Mouse (Mus musculus): ENCODE results near the gene P2rx4. TPM values are rescaled to one million over a fixed set of nuclear protein-coding genes. Genes with fewer than 3 reads are reported as not detected.

Gene P2rx4
- polyA plus RNA-seq, 1 experiment from 2014 or later = 21.0 TPM

Small RNA genes lying within 50 kb of the gene (microRNA-seq; reads per million reads assigned to microRNA genes)
- gene Mir8115 = not detected

Other genes with a start within 250 kb of the P2rx4 start
- 39.6 and 43.4 TPM in 2 replicates for gene Atp2a2, start 205.3 kb upstream of the P2rx4 start, polyA plus RNA-seq (2014; fragmentation: Nextera tagmentation; extraction: Ambion mirVana)
- gene Ift81, start 93.0 kb upstream of the P2rx4 start, polyA plus RNA-seq (2014; fragmentation: Nextera tagmentation; extraction: Ambion mirVana) = 28.4 and 39.1 TPM in 2 replicates
- gene P2rx7, start 63.6 kb upstream of the P2rx4 start, polyA plus RNA-seq (2014; fragmentation: Nextera tagmentation; extraction: Ambion mirVana) = 1.8 and 2.1 TPM in 2 replicates
- 24.3 and 27.3 TPM in 2 replicates for gene Camkk2, start 71.9 kb downstream of the P2rx4 start, polyA plus RNA-seq (2014; fragmentation: Nextera tagmentation; extraction: Ambion mirVana)
- 448 and 490 TPM in 2 replicates for gene Anapc5, start 113.8 kb downstream of the P2rx4 start, polyA plus RNA-seq (2014; fragmentation: Nextera tagmentation; extraction: Ambion mirVana)
- gene Rnf34, start 142.5 kb downstream of the P2rx4 start, polyA plus RNA-seq (2014; fragmentation: Nextera tagmentation; extraction: Ambion mirVana) = 31.8 and 38.2 TPM in 2 replicates